Mouse (Mus musculus): ENCODE measurements at regions not wholly inside any gene's neighbourhood (a gene's known extent, or its start where the extent isn't known, plus 50 kb on each side); places are given as distances from the start of the nearest gene placed in this dataset.

GRCm38 (mm10) chr13:90520992-90521757, 384.0 kb downstream of the Atp6ap1l start:
- DNase-seq, result no peak
- no peak overlapping the region for H3K4me3 ChIP-seq
- intact Hi-C loops (cut with DNase I), result no loop called here
- H3K27ac ChIP-seq, result no peak overlapping the region
- no peak for TF ChIP-seq CTCF (IDR thresholded peaks at IDR 0.05)

- peak; percentile 33 for TF ChIP-seq CTCF (IDR thresholded peaks at IDR 0.05)
- Histone ChIP-seq H3K4me3 (no peak overlapping the region), H3K27ac (peak overlapping the region; percentile 69)
- DNase-seq, result peak; percentile 86
- intact Hi-C loops (cut with DNase I), result no loop called here
Observed at GRCm38 (mm10) chr13:90515773-90516503, 389.2 kb downstream of the Atp6ap1l start.

GRCm38 (mm10) chr13:90513867-90514266, 391.3 kb downstream of the Atp6ap1l start:
- TF ChIP-seq CTCF (IDR thresholded peaks at IDR 0.05), result no peak
- no peak overlapping the region for H3K4me3 ChIP-seq
- DNase-seq, result no peak
- H3K27ac ChIP-seq, result no peak overlapping the region
- intact Hi-C loops (cut with DNase I), result no loop called here

- TF ChIP-seq CTCF (IDR thresholded peaks at IDR 0.05), result no peak
- no peak for DNase-seq
- Histone ChIP-seq H3K4me3 (no peak overlapping the region), H3K27ac (no peak overlapping the region)
- intact Hi-C loops (cut with DNase I), result no loop called here
Observed at GRCm38 (mm10) chr13:90512786-90513401, 392.3 kb downstream of the Atp6ap1l start.

GRCm38 (mm10) chr13:90510479-90510878, 394.7 kb downstream of the Atp6ap1l start:
- no peak for DNase-seq
- intact Hi-C loops (cut with DNase I), result no loop called here
- no peak for TF ChIP-seq CTCF (IDR thresholded peaks at IDR 0.05)
- Histone ChIP-seq H3K27ac (no peak overlapping the region), H3K4me3 (no peak overlapping the region)

- no peak for DNase-seq
- TF ChIP-seq CTCF (IDR thresholded peaks at IDR 0.05), result no peak
- no peak overlapping the region for H3K4me3 ChIP-seq
- intact Hi-C loops (cut with DNase I), result no loop called here
- H3K27ac ChIP-seq, result no peak overlapping the region
Observed at GRCm38 (mm10) chr13:90503188-90503587, 402.0 kb downstream of the Atp6ap1l start.

- no peak for TF ChIP-seq CTCF (IDR thresholded peaks at IDR 0.05)
- Histone ChIP-seq H3K4me3 (no peak overlapping the region), H3K27ac (no peak overlapping the region)
- DNase-seq, result no peak
- intact Hi-C loops (cut with DNase I), result no loop called here
Observed at GRCm38 (mm10) chr13:90502141-90502540, 403.0 kb downstream of the Atp6ap1l start.

GRCm38 (mm10) chr13:90498978-90499377, 406.2 kb downstream of the Atp6ap1l start:
- H3K27ac ChIP-seq, result no peak overlapping the region
- H3K4me3 ChIP-seq, result no peak overlapping the region
- no peak for TF ChIP-seq CTCF (IDR thresholded peaks at IDR 0.05)
- DNase-seq, result no peak
- intact Hi-C loops (cut with DNase I), result no loop called here

- H3K4me3 ChIP-seq, result no peak overlapping the region
- intact Hi-C loops (cut with DNase I), result no loop called here
- DNase-seq, result no peak
- no peak overlapping the region for H3K27ac ChIP-seq
- no peak for TF ChIP-seq CTCF (IDR thresholded peaks at IDR 0.05)
Observed at GRCm38 (mm10) chr13:90497573-90497972, 407.6 kb downstream of the Atp6ap1l start.

- TF ChIP-seq CTCF (IDR thresholded peaks at IDR 0.05), result no peak
- intact Hi-C loops (cut with DNase I), result no loop called here
- Histone ChIP-seq H3K27ac (no peak overlapping the region), H3K4me3 (no peak overlapping the region)
- DNase-seq, result no peak
Observed at GRCm38 (mm10) chr13:90493696-90494095, 404.3 kb upstream of the Xrcc4 start.

GRCm38 (mm10) chr13:90490991-90491951, 401.9 kb upstream of the Xrcc4 start:
- intact Hi-C loops (cut with DNase I), result no loop called here
- no peak for TF ChIP-seq CTCF (IDR thresholded peaks at IDR 0.05)
- no peak for DNase-seq
- no peak overlapping the region for H3K4me3 ChIP-seq
- H3K27ac ChIP-seq, result no peak overlapping the region

- TF ChIP-seq CTCF (IDR thresholded peaks at IDR 0.05), result no peak
- Histone ChIP-seq H3K27ac (no peak overlapping the region), H3K4me3 (no peak overlapping the region)
- no peak for DNase-seq
- intact Hi-C loops (cut with DNase I), result no loop called here
Observed at GRCm38 (mm10) chr13:90480484-90480883, 391.1 kb upstream of the Xrcc4 start.
